Mouse (Mus musculus) left cerebral cortex, postnatal 14 days (tissue): ENCODE results near the gene Atp6v0d1. TPM values are rescaled to one million over a fixed set of nuclear protein-coding genes. Genes with fewer than 3 reads are reported as not detected.

Experiments
- DNase-seq, 2 experiments: peaks; one replicate each; pipeline ENCODE4 v3.0.0; 2021 to 2022; ENCODE audit warnings: low spot score in 2 of 2, mixed read lengths in 1 of 2
- intact Hi-C: fragments of 180-260 bp; cut with DNase I; formaldehyde crosslinking; loops from one replicate; pipeline ENCODE4 v1.15.1; 2025
- total RNA-seq, 2 experiments: library from RNA; stranded (reverse); gene quantifications; 2 replicates each; pipeline ENCODE4 v1.2.3; 2021

Gene Atp6v0d1
- total RNA-seq, 2 experiments from 2014 or later = 347 to 370 TPM

DNA sequence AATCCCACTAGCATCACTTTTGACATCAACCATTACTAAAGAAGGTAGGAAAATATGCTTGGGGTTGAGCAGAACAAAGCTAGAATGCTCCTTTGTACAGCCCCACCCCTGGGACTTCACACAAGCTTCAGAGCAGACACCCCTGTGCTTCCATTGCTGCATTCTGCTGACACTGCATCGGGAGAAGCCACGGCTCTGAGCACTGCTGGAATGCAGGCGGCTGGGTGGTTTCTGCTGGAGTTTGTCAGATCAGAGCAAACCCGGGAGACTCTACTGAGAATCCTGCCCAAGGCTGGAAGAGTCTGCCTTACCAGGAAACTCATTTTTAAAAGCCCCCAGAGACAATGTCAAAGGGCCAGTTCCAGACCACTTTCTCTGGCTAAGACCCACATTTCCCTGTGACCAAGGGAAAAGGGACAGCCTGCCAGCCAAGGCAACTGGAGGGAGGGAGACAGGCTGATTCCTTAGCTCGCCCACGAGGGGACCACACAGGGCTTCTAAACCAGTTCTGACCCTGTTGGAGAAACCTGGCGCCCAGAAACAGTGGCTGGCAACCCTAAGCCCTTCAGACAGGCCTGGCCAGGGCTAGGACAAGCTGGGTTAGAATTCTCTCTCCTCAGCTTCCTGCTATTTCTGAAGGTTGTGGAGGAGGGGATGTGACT, 21.2 kb downstream of the Atp6v0d1 start:
- DNase-seq = peak in 1 of 2 experiments; percentile 22

DNA sequence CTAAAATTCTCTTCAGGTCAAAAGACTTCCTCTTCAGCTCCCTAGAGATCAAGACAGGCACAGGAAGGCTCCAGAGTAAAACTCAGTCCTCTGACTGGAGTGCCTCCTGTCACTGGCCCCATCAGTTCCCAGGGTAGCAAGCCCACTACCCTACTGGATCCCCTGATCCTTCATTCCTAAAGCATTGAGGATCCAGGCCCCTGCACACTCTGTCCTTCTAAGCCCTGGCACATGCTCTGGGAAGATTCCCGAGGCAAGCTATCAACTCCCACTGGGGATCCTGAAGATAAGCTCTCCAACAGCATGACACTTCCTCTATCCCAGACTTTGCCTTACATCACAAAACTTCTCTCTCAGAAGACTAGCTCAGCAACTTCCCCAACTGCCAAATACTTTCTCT, 22.1 kb downstream of the Atp6v0d1 start:
- DNase-seq = no peak
- intact Hi-C loops = no loop called here

More for the DNA sequence above, 21.2 kb downstream of the Atp6v0d1 start:
- intact Hi-C loops = no loop called here

DNA sequence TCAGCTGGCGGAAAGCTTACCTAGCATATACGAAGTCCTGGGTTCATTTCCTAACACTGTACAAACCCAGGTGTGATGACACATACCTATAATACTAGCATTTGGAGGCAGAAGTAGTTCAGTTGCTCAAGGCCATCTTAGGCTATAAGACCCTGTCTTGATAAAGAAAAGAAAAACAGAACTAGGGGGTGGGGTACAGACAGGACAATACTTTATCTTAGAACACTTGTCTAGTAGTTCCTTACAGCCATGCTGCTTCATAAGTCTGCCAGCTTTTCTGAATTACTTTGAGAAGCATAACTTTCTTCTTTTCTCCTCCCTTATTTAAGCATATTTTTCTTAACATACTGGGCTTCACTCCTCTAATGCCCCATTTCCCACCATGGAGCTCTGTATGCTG, 23.0 kb downstream of the Atp6v0d1 start:
- DNase-seq = no peak
- intact Hi-C loops = no loop called here

DNA sequence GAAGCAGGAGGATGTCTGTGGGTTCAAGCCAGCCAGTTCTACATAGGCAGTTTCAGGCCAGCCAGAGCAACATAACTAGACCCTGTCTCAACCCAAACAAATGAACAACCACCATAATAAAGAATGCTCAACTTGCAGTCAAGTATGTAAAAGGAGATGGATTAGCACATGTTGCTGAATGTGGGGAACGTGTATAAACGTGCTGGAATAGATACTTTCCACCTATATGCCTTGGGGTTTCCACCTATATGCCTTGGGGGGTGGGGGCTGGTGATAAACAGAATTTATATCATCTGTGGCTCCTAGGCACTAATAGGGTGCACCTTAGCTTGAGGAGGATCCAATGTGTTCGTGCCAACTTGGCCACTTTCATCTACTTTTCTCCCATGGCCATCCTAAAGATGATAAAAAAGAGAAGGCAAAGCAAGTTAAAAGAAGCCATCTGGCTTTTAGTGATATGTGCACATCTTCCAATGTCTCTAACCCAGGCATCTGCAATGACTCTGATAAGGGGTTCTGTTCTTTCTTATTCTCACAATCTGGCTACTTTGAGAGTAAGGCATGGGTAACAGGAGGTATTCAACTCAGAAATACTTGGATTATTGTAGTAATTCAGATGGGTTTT, 23.7 kb downstream of the Atp6v0d1 start:
- no peak for DNase-seq
- intact Hi-C loops = no loop called here

DNA sequence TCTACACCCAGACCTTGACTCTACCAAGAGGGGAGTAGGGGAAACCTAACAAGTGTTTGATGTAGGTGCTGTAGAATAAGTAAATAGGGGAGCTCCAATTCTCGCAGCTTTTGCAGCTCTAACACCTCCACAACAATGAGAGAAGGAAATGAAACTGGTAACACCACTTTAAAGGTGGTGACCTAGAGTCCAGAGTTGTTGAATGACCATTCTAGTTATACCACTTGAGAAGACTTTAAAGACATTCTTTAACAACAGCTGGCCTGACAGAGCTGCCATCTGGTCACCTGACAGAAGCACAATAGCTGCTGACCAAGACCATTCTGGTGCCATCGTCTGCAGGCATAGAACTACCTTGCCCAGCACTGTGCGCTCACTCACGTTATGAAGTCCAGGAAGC, 26.9 kb downstream of the Atp6v0d1 start:
- intact Hi-C loops = no loop called here
- no peak for DNase-seq

DNA sequence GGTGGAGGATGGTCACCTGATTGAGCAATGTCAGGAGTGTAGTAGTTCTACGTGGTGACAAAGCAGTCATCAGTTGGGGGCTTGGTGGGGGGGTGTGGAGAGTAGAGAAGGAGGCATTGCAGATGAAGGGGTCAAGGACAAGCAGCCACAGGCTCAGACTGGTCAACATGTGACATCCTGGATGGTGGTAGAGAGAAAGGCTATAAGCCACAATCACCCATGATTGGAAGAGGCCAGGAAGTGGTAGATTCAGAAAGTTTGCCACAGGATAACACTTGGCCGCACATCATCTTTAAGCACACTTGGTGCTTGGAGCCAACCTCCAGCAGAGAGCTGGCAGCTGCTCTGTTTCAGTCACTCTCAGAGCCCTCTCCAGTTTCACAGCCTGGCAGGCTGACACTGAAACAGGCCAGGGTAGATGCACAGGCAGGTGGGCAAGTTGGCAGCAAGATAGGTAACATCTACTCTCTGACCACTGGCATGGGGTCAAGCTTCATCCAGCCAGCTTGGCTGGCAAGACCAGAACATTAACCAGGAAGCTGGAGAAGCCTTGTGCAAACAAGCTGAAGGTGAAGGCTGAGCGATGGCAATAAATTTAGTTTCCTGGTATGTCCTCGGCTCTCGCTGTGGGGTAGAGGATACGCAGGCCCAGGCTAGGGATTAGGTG, 28.7 kb downstream of the Atp6v0d1 start:
- intact Hi-C loops = no loop called here
- no peak for DNase-seq

DNA sequence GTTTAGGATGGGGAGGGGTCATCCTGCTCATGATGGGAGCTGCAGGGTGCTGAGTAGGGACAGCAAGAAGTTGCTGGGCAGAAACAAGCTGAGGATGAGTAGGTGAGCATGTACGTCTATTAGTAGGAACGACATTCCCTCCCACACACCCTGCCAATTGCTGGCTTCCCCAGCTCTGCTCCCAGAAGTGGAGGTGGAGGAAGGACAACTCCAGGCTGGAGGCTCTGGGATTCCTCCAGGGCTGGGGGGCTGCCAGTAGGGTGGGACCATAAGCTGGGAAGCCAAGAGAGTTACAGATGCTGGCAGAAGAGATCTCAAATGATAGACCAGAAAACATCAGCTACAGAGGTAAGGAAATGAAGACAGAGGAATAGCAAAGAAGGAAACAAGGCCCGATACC, 29.3 kb downstream of the Atp6v0d1 start:
- intact Hi-C loops = no loop called here
- peak in 1 of 2 experiments; percentile 41 for DNase-seq

DNA sequence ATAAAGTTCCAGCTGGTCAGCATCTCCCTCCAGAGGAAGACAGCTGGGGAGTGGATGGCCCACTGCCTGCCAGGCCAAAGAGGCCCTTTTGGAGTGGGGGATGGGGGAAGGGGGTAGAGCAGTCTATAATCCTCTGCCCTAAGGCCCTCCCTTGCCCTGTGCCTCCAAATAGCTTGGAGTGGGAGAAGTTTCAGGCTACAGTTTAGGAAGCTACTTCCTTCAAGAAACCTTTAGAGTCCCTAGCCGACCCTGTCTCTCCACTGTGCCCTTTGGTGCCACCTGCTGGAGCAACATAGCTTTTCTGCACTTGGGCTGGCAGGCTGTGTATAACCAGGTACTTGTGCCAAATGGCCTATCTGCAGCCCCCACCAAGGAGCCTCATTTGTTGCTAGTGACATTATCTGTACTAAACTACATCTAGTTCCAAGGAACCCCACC, 31.9 kb downstream of the Atp6v0d1 start:
- intact Hi-C loops = no loop called here
- DNase-seq = peak; percentile 59 to 71

DNA sequence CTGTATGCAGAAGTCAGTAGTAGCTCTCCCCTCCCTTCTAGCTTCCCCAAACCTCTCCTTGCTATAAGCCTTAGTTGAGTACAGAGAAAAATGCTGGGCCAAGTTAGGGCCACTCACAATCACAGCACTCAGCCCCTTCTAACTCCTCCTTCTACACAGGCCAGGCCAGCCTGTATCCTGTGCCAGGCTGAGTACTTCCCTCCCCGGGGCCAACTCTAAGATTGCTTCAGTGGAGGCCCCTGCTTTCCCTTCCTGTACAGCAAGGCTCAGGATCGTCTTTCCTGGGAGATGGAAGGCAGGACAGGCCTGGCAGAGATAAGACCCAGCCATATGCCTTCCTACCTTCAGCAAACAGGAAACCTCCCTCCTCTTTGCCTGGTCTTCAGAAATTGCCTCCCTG, 32.4 kb downstream of the Atp6v0d1 start:
- DNase-seq = no peak
- intact Hi-C loops = no loop called here

DNA sequence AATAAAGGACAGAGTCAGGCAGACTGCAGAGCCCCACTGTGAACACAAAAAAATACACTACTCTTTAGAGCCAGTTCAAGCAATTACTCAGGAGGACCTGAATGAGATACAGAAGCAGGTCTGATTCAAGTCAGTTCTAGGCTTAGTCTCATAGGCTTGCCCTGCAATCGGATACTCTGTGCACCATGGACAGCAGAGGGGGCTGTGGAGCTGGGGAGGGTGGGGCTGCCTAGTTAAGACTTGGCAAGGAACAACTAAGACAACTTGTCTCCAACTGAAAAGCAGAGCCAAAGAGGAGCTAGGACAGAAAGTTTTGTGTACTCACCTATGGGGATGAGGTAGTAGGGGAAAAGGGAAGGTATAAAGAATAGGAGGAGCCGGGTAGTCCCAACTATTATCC, 34.1 kb downstream of the Atp6v0d1 start:
- no peak for DNase-seq
- intact Hi-C loops = no loop called here

DNA sequence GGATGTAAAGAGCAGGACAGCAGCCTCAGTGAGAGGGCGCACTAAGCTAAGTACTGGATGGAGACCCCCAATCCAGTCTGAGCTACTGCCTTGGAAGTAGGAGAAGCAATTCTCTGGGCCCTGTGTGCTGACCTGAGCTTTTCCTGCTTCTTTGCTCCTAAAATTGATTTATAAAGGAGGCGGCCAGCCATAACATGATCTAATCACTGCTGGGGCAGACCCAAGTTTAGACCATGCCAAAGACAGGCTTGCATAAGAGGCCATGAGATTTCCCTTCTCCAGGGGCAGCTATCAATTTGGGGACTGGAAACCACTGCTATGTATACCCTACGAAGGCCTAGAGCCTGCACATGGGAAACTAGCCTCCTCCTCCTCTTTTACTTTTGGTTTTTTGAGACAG, 36.6 kb downstream of the Atp6v0d1 start:
- intact Hi-C loops = no loop called here
- DNase-seq = no peak

DNA sequence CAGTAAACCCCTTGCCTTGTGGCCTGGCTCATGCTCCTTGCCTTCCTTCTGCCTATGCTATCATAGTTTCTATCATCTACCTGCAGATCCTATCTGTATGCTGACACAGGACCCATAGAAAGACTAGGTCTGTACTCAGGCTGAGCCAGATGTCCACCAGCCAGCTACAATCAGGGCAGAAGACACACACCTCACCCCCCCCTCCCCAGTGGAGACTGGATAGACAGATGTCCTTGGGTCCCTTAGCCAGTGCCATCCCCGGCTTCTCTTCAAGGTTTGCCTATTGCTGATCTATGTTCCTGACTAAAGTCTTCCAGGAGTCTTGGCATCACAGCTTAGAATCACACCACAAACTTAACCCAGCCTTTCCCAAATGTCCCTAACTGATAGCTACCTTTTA, 37.6 kb downstream of the Atp6v0d1 start:
- intact Hi-C loops = no loop called here

DNA sequence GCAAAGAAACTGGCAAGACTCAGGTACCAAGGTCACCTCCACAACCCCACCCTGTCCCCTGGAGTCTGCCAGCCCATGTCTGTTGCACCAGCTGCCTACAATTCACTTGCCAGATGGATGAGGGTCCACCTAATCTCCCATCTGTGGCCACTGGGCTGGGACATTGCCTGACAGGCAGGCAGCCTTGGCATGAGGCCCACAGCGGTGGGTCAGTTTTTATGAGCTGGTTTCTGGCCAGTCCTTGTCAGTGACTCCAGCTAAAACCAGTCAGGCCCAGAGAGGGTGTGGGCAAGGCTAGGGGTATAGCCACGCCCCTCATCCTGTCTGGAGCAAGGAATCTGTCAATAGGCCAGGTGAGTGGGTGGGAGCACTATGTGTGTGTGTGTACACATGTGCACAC, 38.7 kb downstream of the Atp6v0d1 start:
- DNase-seq = no peak
- intact Hi-C loops = no loop called here

More for the DNA sequence above, 37.6 kb downstream of the Atp6v0d1 start:
- DNase-seq = no peak

DNA sequence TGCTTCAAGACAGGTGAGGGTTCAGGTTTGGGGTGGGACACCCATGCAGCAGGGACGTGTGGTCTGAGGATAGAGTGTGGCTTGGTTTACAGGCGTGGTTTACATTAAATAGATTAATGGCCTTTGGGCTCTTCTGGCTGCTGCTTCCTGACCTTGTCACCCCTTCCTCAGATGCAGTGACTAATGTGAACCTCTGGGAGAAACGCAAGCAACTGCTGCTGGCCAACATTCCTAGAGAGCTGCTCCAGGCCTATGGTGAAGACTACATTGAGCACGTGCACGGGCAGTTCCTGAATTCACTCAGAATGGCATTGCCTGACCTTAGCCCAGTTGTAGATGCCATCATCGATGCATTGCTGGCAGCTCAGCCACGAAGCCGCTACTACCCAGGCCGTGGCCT, 43.0 kb downstream of the Atp6v0d1 start:
- DNase-seq = no peak
- intact Hi-C loops = no loop called here

DNA sequence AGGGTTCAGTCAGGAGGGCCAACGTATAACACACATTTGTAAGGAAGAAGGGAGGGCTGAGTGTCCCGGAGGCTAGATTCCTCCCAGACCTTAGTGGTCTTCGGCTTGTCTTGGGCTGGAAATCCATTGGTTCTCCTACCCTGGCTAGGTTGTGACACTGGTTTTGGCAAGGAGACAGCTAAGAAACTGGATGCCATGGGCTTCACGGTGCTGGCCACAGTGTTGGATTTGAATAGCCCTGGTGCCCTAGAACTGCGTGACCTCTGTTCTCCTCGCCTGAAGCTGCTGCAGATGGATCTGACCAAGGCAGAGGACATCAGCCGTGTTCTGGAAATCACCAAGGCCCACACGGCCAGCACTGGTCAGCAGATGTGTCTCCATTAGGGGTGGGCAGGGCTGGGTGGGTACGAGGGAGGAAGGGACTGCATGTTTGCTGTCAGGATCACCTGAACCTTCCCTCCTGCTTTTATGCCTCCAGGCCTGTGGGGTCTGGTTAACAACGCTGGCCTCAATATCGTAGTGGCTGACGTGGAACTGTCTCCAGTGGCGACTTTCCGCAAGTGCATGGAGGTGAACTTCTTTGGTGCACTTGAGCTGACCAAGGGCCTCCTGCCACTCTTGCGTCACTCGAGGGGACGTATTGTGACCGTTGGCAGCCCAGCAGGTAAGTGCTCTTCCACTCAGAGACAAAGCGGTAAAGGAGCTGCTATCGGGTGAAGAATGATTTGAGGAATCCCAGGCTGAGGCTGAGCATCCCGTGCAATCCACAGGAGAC, 43.7 kb downstream of the Atp6v0d1 start:
- intact Hi-C loops = no loop called here
- DNase-seq = no peak

DNA sequence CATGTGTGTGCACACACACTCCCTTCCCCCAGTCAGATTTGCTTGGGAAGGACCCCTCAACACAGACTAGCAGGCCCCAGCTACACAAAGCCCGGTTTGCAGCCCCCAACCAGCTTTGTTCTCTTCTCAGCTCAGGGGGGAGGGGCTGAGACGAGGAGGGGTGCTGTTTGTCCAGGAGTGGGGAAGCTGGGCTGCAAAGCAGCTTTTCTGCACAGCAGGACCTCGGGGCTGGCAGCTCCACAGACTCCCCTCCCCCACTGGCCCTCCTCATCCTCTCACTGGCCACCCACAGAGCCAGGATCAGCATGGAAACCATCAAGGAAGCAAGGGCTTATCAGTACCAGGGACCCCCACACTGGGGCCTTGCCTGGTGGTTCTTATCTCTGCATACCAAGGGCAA, 44.8 kb downstream of the Atp6v0d1 start:
- intact Hi-C loops = no loop called here
- no peak for DNase-seq

DNA sequence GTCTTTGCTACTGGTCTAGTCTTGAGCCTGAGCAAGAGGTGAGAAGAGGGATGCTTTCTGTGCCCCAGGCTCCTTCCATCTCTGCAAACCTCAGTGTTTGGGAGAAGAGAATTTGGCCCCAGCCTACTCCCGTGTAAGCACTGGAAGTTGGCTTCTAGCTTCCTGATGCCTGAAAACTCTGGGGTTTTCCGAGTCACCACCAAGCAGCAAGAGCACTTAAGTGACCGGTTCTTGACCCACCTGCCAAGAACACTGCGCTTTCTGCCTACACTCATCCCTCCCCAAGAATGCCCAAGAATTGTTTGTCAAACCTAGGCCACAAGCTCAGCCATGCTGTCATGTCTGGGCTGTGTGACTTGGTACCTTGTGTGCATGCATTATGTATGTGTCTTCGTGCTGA, 45.3 kb downstream of the Atp6v0d1 start:
- DNase-seq = no peak
- intact Hi-C loops = no loop called here

DNA sequence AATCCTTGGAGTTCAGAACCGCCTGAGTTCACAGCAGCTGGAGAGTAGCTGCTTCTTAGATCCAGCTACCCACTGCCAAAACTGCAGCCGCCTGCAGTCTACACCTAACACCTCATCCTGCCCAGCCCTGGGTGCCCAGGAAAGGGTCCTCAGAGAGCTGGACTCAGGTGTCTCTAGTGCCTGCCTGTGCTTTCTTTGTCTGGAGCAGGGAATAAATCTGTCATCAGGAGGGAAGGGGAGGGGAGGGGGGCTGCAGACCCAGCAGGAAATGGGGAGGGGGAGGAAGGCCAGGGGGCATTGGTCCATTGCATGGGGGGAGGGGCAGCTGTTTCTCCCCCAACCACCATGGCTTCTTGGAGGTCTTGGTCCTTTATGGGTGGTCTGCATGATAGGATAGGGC, 46.3 kb downstream of the Atp6v0d1 start:
- intact Hi-C loops = loop anchor here (5.0 kb wide), 1 partner anchor 33 kb away; no protein-coding TSS in a partner anchor
- DNase-seq = no peak

DNA sequence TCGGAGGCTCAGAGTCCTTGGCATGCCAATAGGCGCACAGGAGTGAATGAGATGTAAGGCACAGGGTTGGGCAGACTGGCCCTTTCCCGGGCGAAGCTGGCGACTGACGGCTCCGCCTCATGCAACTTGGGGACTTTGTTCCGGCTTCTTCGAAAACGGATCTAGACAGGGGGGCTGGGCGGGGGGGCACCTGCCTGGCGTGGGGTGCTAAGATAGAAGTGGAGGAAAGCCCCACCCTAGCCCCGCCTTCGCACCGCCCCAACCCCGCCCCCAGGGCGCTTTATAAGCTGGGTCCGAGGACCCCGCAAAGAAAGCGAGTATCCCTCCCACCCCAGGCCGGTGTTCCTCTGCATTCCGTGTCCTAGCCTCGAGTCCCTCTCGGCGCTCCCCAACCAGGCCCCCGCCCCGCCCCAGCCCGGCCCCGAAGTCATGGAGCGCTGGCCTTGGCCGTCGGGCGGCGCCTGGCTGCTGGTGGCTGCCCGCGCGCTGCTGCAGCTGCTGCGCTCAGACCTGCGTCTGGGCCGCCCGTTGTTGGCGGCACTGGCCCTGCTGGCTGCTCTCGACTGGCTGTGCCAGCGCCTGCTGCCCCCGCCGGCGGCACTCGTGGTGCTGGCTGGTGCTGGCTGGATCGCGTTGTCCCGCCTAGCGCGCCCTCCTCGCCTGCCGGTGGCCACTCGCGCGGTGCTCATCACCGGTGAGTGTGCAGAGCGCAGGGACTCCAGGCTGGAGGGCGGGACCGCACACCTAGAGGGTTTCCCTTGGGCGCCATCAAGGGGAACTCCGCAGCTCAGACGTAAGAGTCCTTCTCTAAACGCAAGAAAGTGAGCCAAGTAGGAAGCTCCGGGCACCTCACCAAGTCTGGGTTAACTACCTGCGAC, 47.2 kb downstream of the Atp6v0d1 start, which contains the start of gene Hsd11b2:
Hsd11b2 (plus strand) TSS at position 320 of the 878 bp plus-strand sequence.
- peak; percentile 30 to 41 for DNase-seq
- intact Hi-C loops = loop anchor here (5.0 kb wide), 1 partner anchor 34 kb away; no protein-coding TSS in a partner anchor
